In the genomic region with DNA sequence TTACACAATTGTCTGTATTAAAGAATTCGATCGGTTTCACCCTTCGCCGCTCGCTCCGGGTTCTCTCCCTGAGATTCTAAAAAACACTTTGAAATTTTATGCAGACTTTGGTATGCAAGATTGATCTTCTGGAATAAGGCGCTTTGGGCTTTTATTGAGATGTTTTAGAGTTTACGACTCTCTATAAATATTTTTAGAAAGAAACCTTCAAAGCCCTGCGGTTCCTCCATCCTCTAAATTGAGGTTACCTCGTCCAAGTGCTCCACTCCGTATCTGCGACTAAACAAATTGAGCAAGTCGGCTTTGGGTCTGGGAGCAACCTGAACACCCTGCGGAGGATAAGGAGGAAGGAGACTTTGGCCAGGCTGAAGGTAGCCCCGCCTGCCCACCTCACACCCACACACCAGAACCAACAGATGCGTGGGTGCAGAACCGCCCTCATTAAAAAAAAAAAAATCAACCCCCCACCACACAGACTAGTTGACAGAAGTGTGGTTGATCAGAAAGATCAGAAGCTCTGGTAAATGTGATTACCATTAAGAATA, we compare ENCODE assay signal across 8 mouse cellular contexts. TPM values are rescaled to one million over a fixed set of nuclear protein-coding genes. Genes with fewer than 3 reads are reported as not detected.
DNase-seq lines count a peak whose midpoint lies in the region; ATAC-seq and TF ChIP-seq lines count a peak whose summit lies in the region.

No protein-coding gene starts in this region.

- no peaks in the 10 kb centered on the region for H3K27me3 ChIP-seq in heart, postnatal 0 days (ENCODE audit: control insufficient read depth, insufficient read depth, low read length)
- peaks cover 39% of the 10 kb centered on the region for H3K27me3 ChIP-seq in midbrain, embryonic 10.5 days (ENCODE audit: low read depth, poor library complexity, severe bottlenecking)

- H3K27ac ChIP-seq in heart, postnatal 0 days (ENCODE audit: low read depth): peak overlapping the region; percentile 97
- no peak overlapping the region for H3K27ac ChIP-seq in cortical plate, adult 2 months (ENCODE audit: insufficient read depth, low read length)
- H3K27ac ChIP-seq in midbrain, embryonic 10.5 days (replicated peaks): no peak overlapping the region; the same call in 1 of the 2 replicates

- no peak for TF ChIP-seq POLR2A in cortical plate, adult 2 months (IDR thresholded peaks at IDR 0.05; ENCODE audit: extremely low read depth, insufficient read depth, low read length)

- H3K9ac ChIP-seq in heart, postnatal 0 days (replicated peaks; ENCODE audit: low read depth, low read length): peak overlapping the region; percentile 90

- no peaks in the 10 kb centered on the region for H3K9me3 ChIP-seq in heart, postnatal 0 days (replicated peaks; ENCODE audit: control insufficient read depth, low read length)
- H3K9me3 ChIP-seq in midbrain, embryonic 10.5 days (replicated peaks): no peaks in the 10 kb centered on the region

- under 1% methylated on average over 17 of the region's 17 CpGs for WGBS in heart, postnatal 0 days
- WGBS in midbrain, embryonic 10.5 days: 3% methylated on average over 17 of the region's 17 CpGs

- H3K36me3 ChIP-seq in heart, postnatal 0 days (replicated peaks; ENCODE audit: control insufficient read depth, insufficient read depth, low read length): no peaks in the 10 kb centered on the region
- no peaks in the 10 kb centered on the region for H3K36me3 ChIP-seq in midbrain, embryonic 10.5 days

- no peak for TF ChIP-seq CTCF in heart, postnatal 0 days (IDR thresholded peaks at IDR 0.05; ENCODE audit: low read depth)
- TF ChIP-seq CTCF in cortical plate, adult 2 months (IDR thresholded peaks at IDR 0.05; ENCODE audit: extremely low read depth, insufficient read depth, low read length): no peak

- intact Hi-C loops in heart, postnatal 14 days (cut with DNase I): loop anchor here (2.0 kb wide), 1 partner anchor 41 kb away; no protein-coding TSS in a partner anchor
- intact Hi-C loops in left cerebral cortex, postnatal 10 days (cut with DNase I): no loop called here

- peaks cover 10% of the 10 kb centered on the region; the same call in 1 of the 2 replicates for H3K4me1 ChIP-seq in heart, postnatal 0 days (ENCODE audit: control insufficient read depth, insufficient read depth)
- H3K4me1 ChIP-seq in cortical plate, adult 2 months (ENCODE audit: control insufficient read depth, insufficient read depth, low read length): no peaks in the 10 kb centered on the region
- H3K4me1 ChIP-seq in midbrain, embryonic 10.5 days: peaks cover 31% of the 10 kb centered on the region

- H3K4me2 ChIP-seq in heart, postnatal 0 days (ENCODE audit: low read depth, low read length): peak overlapping the region; percentile 71

- TF ChIP-seq EP300 in heart, postnatal 0 days (IDR thresholded peaks at IDR 0.05; ENCODE audit: low read depth): no peak

- DNase-seq in heart, postnatal 0 days (ENCODE audit: low spot score): no peak
- DNase-seq in heart, postnatal 14 days: no peak
- DNase-seq in kidney, adult 11 months: peak; percentile 45
- peak; percentile 16 for DNase-seq in midbrain, embryonic 10.5 days (ENCODE audit: low spot score)
- no peak for DNase-seq in urinary bladder, postnatal 25 days (ENCODE audit: low spot score)
- no peak for DNase-seq in left cerebral cortex, postnatal 10 days (ENCODE audit: extremely low spot score in 1 of 2, low spot score in 2 of 2)

- peak overlapping the region; percentile 88 for H3K4me3 ChIP-seq in heart, postnatal 0 days (ENCODE audit: low read depth, low read length)
- H3K4me3 ChIP-seq in cortical plate, adult 2 months (ENCODE audit: insufficient read depth, low read length): peak overlapping the region; percentile 71
- peak overlapping the region; percentile 80 for H3K4me3 ChIP-seq in midbrain, embryonic 10.5 days

- ATAC-seq in heart, postnatal 0 days (ENCODE audit: insufficient read depth, low read depth): no peak
- no peak for ATAC-seq in inflammation-experienced regulatory T-cells, adult 6 months

RNA-seq across cellular contexts. Expression of gene Pkp2, which starts 0.7 kb away (rescaled TPM):
- total RNA-seq in heart, postnatal 0 days (2014; rRNA removed; ENCODE audit: low replicate concordance): 172 and 198 TPM in 2 replicates
- polyA plus RNA-seq in heart, postnatal 0 days (2015; fragmentation: Nextera tagmentation; extraction: Ambion mirVana): 103 and 107 TPM in 2 replicates
- 100 to 1,000 TPM; 111 TPM for total RNA-seq in heart, postnatal 14 days (2021)
- 1.9 and 5.3 TPM in 2 replicates for polyA plus RNA-seq in cortical plate, adult 2 months (2012; rRNA removed)
- 5.4 and 7.3 TPM in 2 replicates for polyA plus RNA-seq in midbrain, embryonic 10.5 days (2016; fragmentation: Nextera tagmentation; extraction: Ambion mirVana)
- polyA plus RNA-seq in inflammation-experienced regulatory T-cells, adult 6 months (2017; shearing (Covaris generic)): not detected
- 1 to 10 TPM; 1.9 to 3.5 TPM for total RNA-seq in left cerebral cortex, postnatal 10 days (2021)

Comparison
In these comparisons a context has a peak if more than half of its experiments do, and no peak if none do; other contexts are left out.
1. DNase-seq: peak in kidney, adult 11 months (single experiment) and midbrain, embryonic 10.5 days (single experiment); none in heart, postnatal 0 days (single experiment), heart, postnatal 14 days (0 of 2), urinary bladder, postnatal 25 days (single experiment) and left cerebral cortex, postnatal 10 days (0 of 2).
2. RNA of gene Pkp2, which starts 0.7 kb away (polyA plus RNA-seq): 103 to 107 TPM in heart, postnatal 0 days; 5.4 to 7.3 TPM in midbrain, embryonic 10.5 days, 1.9 to 5.3 TPM in cortical plate, adult 2 months and not detected in inflammation-experienced regulatory T-cells, adult 6 months; every median in the first group is over 10 times any median in the second.
3. Peak in every context shown above with its lines, with median percentiles within 50 percentile points of each other: H3K4me3 ChIP-seq.